Mouse (Mus musculus) intestine, postnatal 0 days (tissue): ENCODE measurements around the gene Fgfr2. TPM values are rescaled to one million over a fixed set of nuclear protein-coding genes. Genes with fewer than 3 reads are reported as not detected.
"Not testable (repeated sequence)": the region's sequence is repeated elsewhere in the genome, so short reads cannot be mapped to it uniquely, and the experiment has no call there.

Experiments used
- ATAC-seq: fragments of 200-750 bp; cut with Nextera tagmentation; 2 replicates; pipeline ENCODE4 v1.8.0; 2017; ENCODE audit warnings: mild to moderate bottlenecking, moderate TSS enrichment, moderate library complexity
- H3K27ac ChIP-seq: fragments of 300-500 bp; sonication (generic); 2 replicates; pipeline ENCODE4 v1.5.1; 2014; ENCODE audit warnings: mild to moderate bottlenecking, low read depth, low read length, moderate library complexity
- H3K27me3 ChIP-seq: fragments of 300-500 bp; sonication (generic); replicated peaks from 2 replicates; pipeline ENCODE4 v1.6.1; 2014; ENCODE audit warnings: low read length, mixed read lengths; ENCODE audit not compliant: control insufficient read depth, insufficient read depth
- H3K36me3 ChIP-seq: fragments of 300-500 bp; sonication (generic); 2 replicates; pipeline ENCODE4 v1.6.1; 2014; ENCODE audit warnings: mild to moderate bottlenecking, moderate library complexity; ENCODE audit not compliant: control insufficient read depth, insufficient read depth
- H3K4me1 ChIP-seq: fragments of 300-500 bp; sonication (generic); replicated peaks from 2 replicates; pipeline ENCODE4 v1.6.1; 2014; ENCODE audit warnings: antibody characterized with exemption, low read length, mixed read lengths; ENCODE audit not compliant: control insufficient read depth, insufficient read depth
- H3K4me2 ChIP-seq: fragments of 300-500 bp; sonication (generic); replicated peaks from 2 replicates; pipeline ENCODE4 v1.6.1; 2014; ENCODE audit warnings: low read depth, mild to moderate bottlenecking, moderate library complexity
- H3K4me3 ChIP-seq: fragments of 300-500 bp; sonication (generic); 2 replicates; pipeline ENCODE4 v1.5.1; 2014; ENCODE audit warnings: low read depth, low read length
- H3K9ac ChIP-seq: fragments of 300-500 bp; sonication (generic); 2 replicates; pipeline ENCODE4 v1.6.1; 2014; ENCODE audit warnings: mild to moderate bottlenecking, low read depth, low read length
- H3K9me3 ChIP-seq: fragments of 300-500 bp; sonication (generic); 2 replicates; pipeline ENCODE4 v1.6.1; 2016; ENCODE audit warnings: mixed run types; ENCODE audit not compliant: control insufficient read depth
- CTCF ChIP-seq: sonication (generic); IDR thresholded peaks from 2 replicates; pipeline ENCODE4 v1.5.1; 2016; ENCODE audit warnings: low read depth, mild to moderate bottlenecking, control low read depth, antibody characterized with exemption, moderate library complexity
- WGBS: fragments of 180-500 bp; shearing (Covaris S2); extraction: QIAGEN DNeasy Blood & Tissue Kit; methylation state at CpG from one replicate; pipeline ENCODE4 v1.1.7; 2014; 5-methylcytosine and 5-hydroxymethylcytosine counted together
- polyA plus RNA-seq: library from polyadenylated mRNA; unstranded; fragments of >200 nt; fragmentation: Nextera tagmentation; extraction: Ambion mirVana; gene quantifications from 2 replicates; pipeline ENCODE4 v1.2.1, GENCODE M21; 2015

Gene Fgfr2
- polyA plus RNA-seq, 1 experiment from 2014 or later: 29.5 TPM

DNA sequence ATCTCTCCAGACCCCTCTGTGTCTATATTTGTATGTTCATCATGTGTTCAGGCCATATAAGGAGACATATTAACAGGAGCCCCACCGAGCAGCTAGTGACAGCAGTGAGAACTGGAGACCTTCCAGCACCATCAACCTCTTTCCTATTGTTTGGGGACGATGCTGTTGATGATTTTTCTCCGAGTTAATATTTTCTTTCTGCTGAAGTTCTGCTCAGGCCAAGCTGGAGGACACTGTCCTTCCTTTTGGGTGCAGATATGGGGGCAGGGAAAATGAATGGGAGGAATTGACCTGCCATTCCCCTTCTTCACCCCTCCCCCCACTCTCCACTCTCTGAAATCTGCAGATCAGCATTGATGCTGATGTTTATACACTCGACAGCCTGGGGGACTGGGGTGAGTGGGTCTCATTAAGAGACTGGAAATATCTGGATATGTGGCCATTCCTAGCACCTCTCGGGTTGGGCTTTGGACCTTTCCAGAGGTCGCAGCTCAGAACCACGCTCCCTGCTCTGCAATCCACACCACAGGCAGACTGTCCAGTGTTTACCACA lies 2454.3 kb downstream of the Fgfr2 start:
- 47% methylated on average over 7 of the region's 7 CpGs for WGBS
- H3K4me1 ChIP-seq: peaks cover 15% of the 10 kb centered on the region
- ATAC-seq: no peak

DNA sequence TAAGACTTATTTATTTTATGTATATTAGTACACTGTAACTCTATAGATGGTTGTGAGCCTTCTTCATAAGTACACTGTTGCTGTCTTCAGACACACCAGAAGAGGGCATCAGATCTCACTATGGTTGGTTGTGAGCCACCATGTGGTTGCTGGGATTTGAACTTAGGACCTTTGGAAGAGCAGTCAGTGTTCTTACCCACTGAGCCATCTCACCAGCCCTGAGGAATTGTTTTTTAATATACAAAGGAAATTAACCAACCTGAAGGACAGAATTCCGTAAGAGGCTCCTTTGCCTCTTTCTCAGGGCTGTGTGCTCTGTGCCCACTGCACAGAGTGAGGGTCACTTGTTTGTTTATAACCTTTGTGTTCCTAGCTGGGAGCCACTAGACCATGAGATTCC lies 2455.1 kb downstream of the Fgfr2 start:
- Histone ChIP-seq H3K36me3 (peaks cover 25% of the 10 kb centered on the region), H3K4me1 (peaks cover 15% of the 10 kb centered on the region)
- not testable (repeated sequence) for H3K27me3 ChIP-seq, H3K9ac ChIP-seq, H3K9me3 ChIP-seq, H3K4me3 ChIP-seq, H3K4me2 ChIP-seq, H3K27ac ChIP-seq, ATAC-seq
- WGBS: 89% methylated on average over 1 of the region's 1 CpGs
- TF ChIP-seq CTCF: 0 out of 2 replicates have a peak, but pooled peaks have one; percentile 16

More for the DNA sequence above, 2454.3 kb downstream of the Fgfr2 start:
- no peaks in the 10 kb centered on the region for H3K27me3 ChIP-seq
- no peaks in the 10 kb centered on the region for H3K9me3 ChIP-seq
- peaks cover 17% of the 10 kb centered on the region for H3K36me3 ChIP-seq
- no peak overlapping the region for H3K9ac ChIP-seq
- H3K4me3 ChIP-seq: no peak overlapping the region
- no peak overlapping the region for H3K4me2 ChIP-seq
- peak overlapping the region; percentile 35 for H3K27ac ChIP-seq
- no peak for TF ChIP-seq CTCF

DNA sequence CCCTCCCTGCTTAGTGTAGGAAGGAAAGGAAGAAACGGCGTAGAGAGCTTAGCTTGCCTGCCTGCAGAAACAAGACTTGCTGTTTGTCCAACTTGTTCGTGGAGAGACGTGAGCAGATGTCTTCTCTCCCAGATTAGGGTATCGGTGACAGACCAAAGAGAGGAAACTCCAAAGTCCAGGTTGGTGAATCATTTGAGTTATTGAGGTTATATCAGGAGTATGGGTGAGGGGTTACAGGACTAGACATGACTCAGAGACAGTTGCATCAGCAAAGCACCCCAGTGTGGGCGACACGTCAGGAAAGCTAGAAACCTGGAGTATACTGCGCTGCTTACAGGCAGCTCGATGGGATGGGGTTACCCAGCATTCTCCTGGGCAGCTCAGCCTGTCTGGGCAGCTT lies 2457.8 kb downstream of the Fgfr2 start:
- Histone ChIP-seq H3K4me2 (no peak overlapping the region), H3K36me3 (peaks cover 22% of the 10 kb centered on the region), H3K9ac (no peak overlapping the region), H3K9me3 (no peaks in the 10 kb centered on the region), H3K4me1 (peaks cover 13% of the 10 kb centered on the region), H3K27me3 (no peaks in the 10 kb centered on the region), H3K27ac (no peak overlapping the region), H3K4me3 (no peak overlapping the region)
- WGBS: 76% methylated on average over 9 of the region's 9 CpGs
- TF ChIP-seq CTCF: no peak
- ATAC-seq: peak; percentile 52

DNA sequence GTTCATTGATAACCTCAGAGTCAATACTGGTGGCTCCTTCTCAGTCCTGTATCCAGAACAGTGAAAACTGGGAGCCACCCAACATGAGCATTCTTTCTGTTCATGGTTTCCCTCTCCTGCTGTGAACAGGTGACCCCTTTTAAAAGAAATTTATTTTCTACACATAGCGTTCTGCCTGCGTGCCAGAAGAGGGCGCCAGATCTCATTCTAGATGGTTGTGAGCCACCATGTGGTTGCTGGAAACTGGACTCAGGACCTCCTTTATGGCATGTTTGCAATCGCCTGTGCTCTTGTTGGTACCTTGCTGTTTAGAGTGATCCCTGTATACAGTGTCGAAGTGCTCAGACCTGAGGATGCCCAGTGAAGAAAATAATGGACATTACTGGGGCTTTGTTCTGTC lies 2458.5 kb downstream of the Fgfr2 start:
- Histone ChIP-seq H3K4me1 (peaks cover 8% of the 10 kb centered on the region), H3K36me3 (peaks cover 22% of the 10 kb centered on the region), H3K9ac (no peak overlapping the region), H3K4me2 (no peak overlapping the region), H3K9me3 (no peaks in the 10 kb centered on the region), H3K4me3 (no peak overlapping the region), H3K27me3 (no peaks in the 10 kb centered on the region), H3K27ac (no peak overlapping the region)
- WGBS: 91% methylated on average over 5 of the region's 5 CpGs
- TF ChIP-seq CTCF: peak; percentile 48
- ATAC-seq: no peak

DNA sequence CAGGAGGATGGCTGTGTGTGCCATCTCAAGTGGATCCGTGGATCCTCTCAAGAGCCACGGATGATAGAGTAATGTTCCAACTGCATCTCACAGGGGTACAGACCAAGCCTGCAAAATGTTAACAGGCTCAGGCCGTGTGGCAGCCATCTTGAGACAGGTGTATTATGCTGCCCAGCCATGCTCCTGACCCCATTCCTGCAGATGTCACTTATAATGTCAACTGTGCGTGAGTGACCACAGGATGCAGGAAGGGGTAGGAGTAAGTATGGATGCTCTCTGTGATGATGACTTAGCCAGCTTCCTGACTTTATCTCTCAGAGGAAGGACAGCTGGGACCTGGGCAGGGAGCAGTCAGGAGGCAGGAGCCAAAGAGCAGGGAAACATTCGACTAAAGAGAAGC lies 2459.1 kb downstream of the Fgfr2 start:
- H3K27ac ChIP-seq: no peak overlapping the region
- H3K36me3 ChIP-seq: peaks cover 22% of the 10 kb centered on the region
- no peaks in the 10 kb centered on the region for H3K9me3 ChIP-seq
- no peak overlapping the region for H3K9ac ChIP-seq
- no peak for TF ChIP-seq CTCF
- H3K4me3 ChIP-seq: no peak overlapping the region
- 94% methylated on average over 5 of the region's 5 CpGs for WGBS
- no peak overlapping the region for H3K4me2 ChIP-seq
- no peak for ATAC-seq
- H3K4me1 ChIP-seq: peaks cover 2% of the 10 kb centered on the region; the same call in 1 of the 2 replicates
- no peaks in the 10 kb centered on the region for H3K27me3 ChIP-seq

DNA sequence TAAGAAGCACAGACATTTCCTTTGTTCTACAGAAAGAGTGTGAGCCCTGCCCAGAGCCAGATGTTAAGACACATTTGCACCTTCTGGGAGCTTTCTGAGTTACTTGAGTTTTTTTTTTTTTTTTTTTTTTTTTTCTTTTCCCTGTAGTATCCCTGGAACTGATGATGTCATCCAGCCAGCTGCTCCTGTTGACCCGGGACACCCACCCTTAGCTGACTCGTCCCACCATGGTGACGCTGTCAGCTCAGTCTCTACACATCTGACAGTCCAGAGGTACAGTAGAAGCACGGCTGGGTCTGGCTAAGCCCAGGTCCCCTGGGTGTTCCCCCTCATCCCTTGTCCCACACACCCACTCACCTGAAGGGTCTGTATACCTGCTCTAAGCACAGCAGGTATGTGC lies 2460.3 kb downstream of the Fgfr2 start:
- H3K27ac ChIP-seq: no peak overlapping the region
- H3K4me1 ChIP-seq: no peaks in the 10 kb centered on the region
- H3K36me3 ChIP-seq: peaks cover 22% of the 10 kb centered on the region
- H3K4me2 ChIP-seq: no peak overlapping the region
- ATAC-seq: no peak
- H3K9me3 ChIP-seq: no peaks in the 10 kb centered on the region
- H3K27me3 ChIP-seq: no peaks in the 10 kb centered on the region
- no peak for TF ChIP-seq CTCF
- H3K9ac ChIP-seq: no peak overlapping the region
- 60% methylated on average over 4 of the region's 4 CpGs for WGBS
- no peak overlapping the region for H3K4me3 ChIP-seq

DNA sequence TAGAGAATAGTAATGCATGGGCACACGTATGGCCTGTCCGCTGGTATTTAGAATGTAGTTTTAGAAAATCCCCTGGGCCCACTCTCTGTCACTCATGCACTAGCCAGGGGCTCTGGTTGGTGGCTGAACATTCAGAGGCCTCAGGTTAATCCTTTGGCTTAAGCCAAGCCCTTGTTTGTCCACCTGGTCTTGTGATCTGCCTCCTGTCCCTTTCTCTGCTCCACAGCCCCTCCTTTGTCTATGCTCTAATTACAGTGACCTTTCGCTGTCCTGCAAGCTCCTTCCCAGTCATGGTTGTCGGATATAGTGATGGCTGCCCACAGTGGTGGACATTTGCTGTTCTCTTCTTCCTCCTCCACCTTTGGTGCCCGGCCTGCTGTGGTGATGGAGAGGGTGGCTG lies 2460.9 kb downstream of the Fgfr2 start:
- Histone ChIP-seq H3K9ac (no peak overlapping the region), H3K4me3 (no peak overlapping the region), H3K4me2 (no peak overlapping the region), H3K27me3 (no peaks in the 10 kb centered on the region), H3K9me3 (no peaks in the 10 kb centered on the region), H3K27ac (no peak overlapping the region), H3K4me1 (no peaks in the 10 kb centered on the region), H3K36me3 (peaks cover 22% of the 10 kb centered on the region)
- TF ChIP-seq CTCF: no peak
- WGBS: 64% methylated on average over 5 of the region's 5 CpGs
- ATAC-seq: no peak
